Mouse (Mus musculus) MEL (cell line): ENCODE measurements around the gene Serpinf2.

Experiments
- BHLHE40 ChIP-seq: IDR thresholded peaks from 2 replicates; pipeline ENCODE4 v1.6.1; 2012; ENCODE audit warnings: low read depth, mild to moderate bottlenecking, inconsistent platforms, low read length, improper control_type of control experiment, borderline replicate concordance
- CTCF ChIP-seq, 3 experiments: IDR thresholded peaks in 2 of 3; conservative IDR thresholded peaks in 1 of 3; 2 replicates each; pipeline ENCODE4 v1.5.1; 2011 to 2012; ENCODE audit warnings: low read length in 3 of 3, low read depth in 2 of 3, mild to moderate bottlenecking in 2 of 3, improper control_type of control experiment in 1 of 3, inconsistent platforms in 1 of 3, mixed read lengths in 1 of 3, moderate library complexity in 1 of 3; ENCODE audit not compliant: control insufficient read depth in 1 of 3, insufficient read depth in 1 of 3, poor library complexity in 1 of 3, severe bottlenecking in 1 of 3
- ETS1 ChIP-seq: IDR thresholded peaks from 2 replicates; pipeline ENCODE4 v1.6.1; 2012; ENCODE audit warnings: low read depth, mild to moderate bottlenecking, inconsistent platforms, low read length, improper control_type of control experiment, moderate library complexity
- GABPA ChIP-seq: IDR thresholded peaks from 2 replicates; pipeline ENCODE4 v1.6.1; 2012; ENCODE audit warnings: low read depth, mild to moderate bottlenecking, inconsistent platforms, low read length, improper control_type of control experiment, moderate library complexity
- GATA1 ChIP-seq: IDR thresholded peaks from 2 replicates; pipeline ENCODE4 v1.6.1; 2011; ENCODE audit warnings: low read depth, low read length, improper control_type of control experiment
- JUND ChIP-seq: IDR thresholded peaks from 2 replicates; pipeline ENCODE4 v1.6.1; 2011; ENCODE audit warnings: low read depth, mild to moderate bottlenecking, improper control_type of control experiment, low read length
- MAZ ChIP-seq: IDR thresholded peaks from 2 replicates; pipeline ENCODE4 v1.6.1; 2012; ENCODE audit warnings: low read depth, mild to moderate bottlenecking, inconsistent platforms, low read length, improper control_type of control experiment
- MEF2A ChIP-seq: IDR thresholded peaks from 2 replicates; pipeline ENCODE4 v1.6.1; 2014; ENCODE audit warnings: low read depth, mild to moderate bottlenecking, inconsistent platforms, low read length, improper control_type of control experiment; ENCODE audit not compliant: poor library complexity, insufficient replicate concordance, severe bottlenecking; ENCODE audit errors: extremely low read depth
- POLR2A ChIP-seq, 2 experiments: IDR thresholded peaks; 2 replicates each; pipeline ENCODE4 v1.6.1; 2011 to 2012; ENCODE audit warnings: low read length in 2 of 2, mild to moderate bottlenecking in 2 of 2, control low read depth in 1 of 2, improper control_type of control experiment in 1 of 2, low read depth in 1 of 2, moderate library complexity in 1 of 2; ENCODE audit not compliant: control insufficient read depth in 1 of 2, insufficient read depth in 1 of 2, poor library complexity in 1 of 2
- SMC3 ChIP-seq: IDR thresholded peaks from 2 replicates; pipeline ENCODE4 v1.6.1; 2011; ENCODE audit warnings: low read depth, low read length, improper control_type of control experiment
- TAL1 ChIP-seq: IDR thresholded peaks from 2 replicates; pipeline ENCODE4 v1.6.1; 2012; ENCODE audit warnings: mild to moderate bottlenecking, inconsistent platforms, low read length, moderate library complexity, mixed read lengths
- TCF12 ChIP-seq: IDR thresholded peaks from 2 replicates; pipeline ENCODE4 v1.6.1; 2014; ENCODE audit warnings: low read depth, mild to moderate bottlenecking, inconsistent platforms, low read length, improper control_type of control experiment, moderate library complexity
- ZNF384 ChIP-seq: IDR thresholded peaks from 2 replicates; pipeline ENCODE4 v1.6.1; 2012; ENCODE audit warnings: low read depth, mild to moderate bottlenecking, inconsistent platforms, low read length, improper control_type of control experiment

DNA sequence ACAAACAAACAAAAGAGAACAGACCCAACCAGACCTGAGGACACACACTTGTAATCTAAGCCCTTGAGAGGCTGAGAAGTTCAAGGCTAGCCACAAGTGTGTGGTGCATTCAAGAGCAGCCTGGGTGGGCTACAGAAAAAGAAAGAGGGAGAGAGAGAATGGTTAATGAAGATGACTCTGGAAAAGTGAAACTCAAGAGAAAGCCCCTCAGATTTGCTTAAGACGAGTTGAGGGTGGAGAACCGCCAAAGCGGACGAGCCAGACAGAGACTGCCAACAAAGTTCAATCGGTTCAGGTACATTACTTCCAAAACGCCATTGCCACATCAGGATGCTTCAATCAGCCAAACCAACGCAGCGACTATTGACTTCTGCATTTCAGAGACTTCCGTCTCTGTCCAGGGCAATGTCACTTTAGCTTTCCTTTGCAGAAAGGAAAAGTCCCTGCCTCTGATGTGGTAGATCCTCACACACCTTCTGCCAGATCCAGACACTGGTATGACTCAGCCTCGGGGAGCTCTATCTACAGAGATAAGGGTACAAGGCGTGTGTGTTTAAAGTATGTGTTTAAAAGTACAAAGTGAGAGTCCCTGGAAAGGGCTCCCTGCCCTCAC is 33.2 kb upstream of the Serpinf2 start:
- TF ChIP-seq ETS1 (peak; percentile 83), BHLHE40 (no peak), GATA1 (peak; percentile 91), CTCF (IDR thresholded peaks at IDR 0.05 in 2 of 3, conservative IDR thresholded peaks at IDR 0.05 in 1 of 3; ENCODE audit: control insufficient read depth in 1 of 3, insufficient read depth in 1 of 3, low read depth in 2 of 3, low read length in 3 of 3, poor library complexity in 1 of 3, severe bottlenecking in 1 of 3) (no peak), POLR2A (IDR thresholded peaks at IDR 0.05; ENCODE audit: control insufficient read depth in 1 of 2, insufficient read depth in 1 of 2, low read depth in 1 of 2, low read length in 2 of 2, poor library complexity in 1 of 2) (no peak), SMC3 (0 out of 2 replicates have a peak, but pooled peaks have one; percentile 6), JUND (peak; percentile 87), TCF12 (no peak), MEF2A (no peak), GABPA (no peak), ZNF384 (no peak), TAL1 (0 out of 2 replicates have a peak, but pooled peaks have one; percentile 10), MAZ (no peak)
